Mouse (Mus musculus) bone marrow, adult 2 months (tissue): ENCODE data around the gene Ccdc33.

Source experiments
- CTCF ChIP-seq: fragments of 200-500 bp; IDR thresholded peaks from 2 replicates; pipeline ENCODE4 v1.5.1; 2011; ENCODE audit warnings: low read length, control low read depth; ENCODE audit not compliant: control insufficient read depth, insufficient read depth
- POLR2A ChIP-seq: fragments of 200-500 bp; IDR thresholded peaks from 2 replicates; pipeline ENCODE4 v1.6.1; 2011; ENCODE audit warnings: low read depth, mild to moderate bottlenecking, control low read depth, low read length, borderline replicate concordance; ENCODE audit not compliant: control insufficient read depth

- TF ChIP-seq POLR2A: no peak
- no peak for TF ChIP-seq CTCF
Measured at GRCm38 (mm10) chr9:58027426-58028180, 91.0 kb downstream of the Ccdc33 start.
